In the genomic region with DNA sequence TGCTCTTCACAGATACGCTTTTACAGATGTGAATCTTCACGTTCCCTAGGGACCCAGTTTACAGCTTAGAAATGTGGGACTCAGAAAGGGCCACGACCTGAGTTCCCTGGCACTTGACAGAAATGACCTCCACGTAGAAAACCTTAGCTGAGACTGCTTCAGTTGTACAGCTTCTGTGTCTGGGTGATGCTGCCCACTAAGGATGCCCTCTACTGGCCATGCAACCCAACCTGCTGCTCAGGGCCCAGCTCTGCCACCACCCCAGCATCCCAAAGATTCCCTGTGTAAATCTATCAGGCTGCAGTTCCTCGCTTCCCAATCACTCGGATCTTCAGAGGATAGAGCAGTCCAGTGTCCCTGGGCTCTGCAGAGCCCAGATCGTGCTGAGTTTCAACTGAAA, we compare ENCODE assay signal across 9 mouse cellular contexts.
DNase-seq lines count a peak whose midpoint lies in the region; ATAC-seq and TF ChIP-seq lines count a peak whose summit lies in the region.
"Had no signal": no experiment of that assay in that cellular context is flagged by ENCODE, and none has a peak within 500 bp of the region (broad histone marks: within the 10 kb centered on the region; RNA-seq: fewer than 3 reads in every experiment).

No protein-coding gene starts in this region.

- no peak overlapping the region for H3K9ac ChIP-seq in midbrain, embryonic 15.5 days

- H3K27ac ChIP-seq in midbrain, embryonic 15.5 days = 0 out of 2 replicates have a peak overlapping the region, but pooled peaks have one; percentile 22

- TF ChIP-seq POLR2A in lung, adult 2 months (IDR thresholded peaks at IDR 0.05; ENCODE audit: borderline replicate concordance, extremely low read depth, low read depth, low read length) = no peak

- intact Hi-C loops in left cerebral cortex, postnatal 25 days (cut with DNase I) = loop anchor here (5.0 kb wide), 1 partner anchor 161 kb away; the partner anchor contains the start of gene Zfp423

- WGBS in lung, adult 2 months = 75% methylated on average over 7 of the region's 7 CpGs
- WGBS in midbrain, embryonic 15.5 days = 72% methylated on average over 7 of the region's 7 CpGs

- DNase-seq in gastrocnemius, adult 18-20 months (ENCODE audit: low spot score) = peak; percentile 22
- no peak for DNase-seq in gastrocnemius, postnatal 10 days
- no peak for DNase-seq in lung, adult 2 months
- no peak for DNase-seq in lung, postnatal 25 days (ENCODE audit: low spot score)
- DNase-seq in cerebellum, adult 11 months = peak; percentile 24
- no peak for DNase-seq in right cerebral cortex, postnatal 25 days
- DNase-seq in left cerebral cortex, postnatal 25 days (ENCODE audit: low spot score in 2 of 2) = no peak
- DNase-seq: right cerebral cortex, postnatal 4 days had no signal

- H3K4me2 ChIP-seq in midbrain, embryonic 15.5 days = no peak overlapping the region

- peak; percentile 29; the same call in 1 of the 2 replicates for TF ChIP-seq CTCF in lung, adult 2 months (IDR thresholded peaks at IDR 0.05; ENCODE audit: insufficient read depth, low read length)

- ATAC-seq in midbrain, embryonic 15.5 days (replicated peaks) = no peak

- no peaks in the 10 kb centered on the region for H3K9me3 ChIP-seq in midbrain, embryonic 15.5 days

- H3K27me3 ChIP-seq in midbrain, embryonic 15.5 days (replicated peaks) = no peaks in the 10 kb centered on the region

- H3K36me3 ChIP-seq in midbrain, embryonic 15.5 days (replicated peaks) = no peaks in the 10 kb centered on the region

- no peak overlapping the region for H3K4me3 ChIP-seq in lung, adult 2 months (replicated peaks; ENCODE audit: extremely low read depth, low read depth, low read length)
- no peak overlapping the region for H3K4me3 ChIP-seq in midbrain, embryonic 15.5 days

- no peaks in the 10 kb centered on the region for H3K4me1 ChIP-seq in lung, adult 2 months (ENCODE audit: control insufficient read depth, insufficient read depth, low read length)
- H3K4me1 ChIP-seq in midbrain, embryonic 15.5 days = peaks cover 14% of the 10 kb centered on the region; the same call in 1 of the 2 replicates

Comparison
In these comparisons a context has a peak if more than half of its experiments do, and no peak if none do; other contexts are left out.
1. DNase-seq: peak in gastrocnemius, adult 18-20 months (single experiment) and cerebellum, adult 11 months (single experiment); none in gastrocnemius, postnatal 10 days (single experiment), lung, adult 2 months (single experiment), lung, postnatal 25 days (single experiment), right cerebral cortex, postnatal 25 days (single experiment) and left cerebral cortex, postnatal 25 days (0 of 2).